Mouse (Mus musculus): Measurements from ENCODE around the gene Fbxo11.

- TF ChIP-seq CTCF (conservative IDR thresholded peaks at IDR 0.05; ENCODE audit: insufficient read depth, insufficient read length, low read depth, low read length): no peak
- TF ChIP-seq POLR2A (IDR thresholded peaks at IDR 0.05; ENCODE audit: low read depth, low read length): no peak
These were observed 32.5 kb upstream of the Fbxo11 start for GRCm38 (mm10) chr17:88097543-88097942.
